Mouse (Mus musculus): ENCODE data around the gene Lmo2. TPM values are rescaled to one million over a fixed set of nuclear protein-coding genes. Genes with fewer than 3 reads are reported as not detected.
"Not testable (repeated sequence)": the region's sequence is repeated elsewhere in the genome, so short reads cannot be mapped to it uniquely, and the experiment has no call there.

Lmo2 gene
- total RNA-seq, 1 experiment from 2014 or later: 30.2 TPM

- no peak for DNase-seq
Measured at GRCm38 (mm10) chr2:103977716-103978115, 19.9 kb downstream of the Lmo2 start.

DNA sequence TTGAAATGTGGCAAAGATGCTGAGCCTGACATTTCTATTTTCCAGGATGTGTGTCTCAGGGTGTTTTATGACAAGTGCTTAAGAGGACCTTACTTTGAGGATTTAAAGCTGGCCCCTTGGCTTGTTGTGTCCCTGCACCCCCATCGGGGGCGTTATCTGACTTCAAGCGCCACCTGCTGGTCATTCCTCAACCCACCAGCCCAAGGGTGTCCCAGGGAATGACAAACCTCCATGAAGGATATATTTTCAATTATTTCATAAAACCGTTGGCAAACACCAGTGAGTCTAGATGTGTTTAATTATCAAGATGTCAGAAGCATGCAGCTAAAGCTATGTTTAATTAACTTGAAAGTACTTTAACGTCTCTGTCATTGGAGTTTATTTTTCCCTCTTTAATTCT, 24.5 kb downstream of the Lmo2 start:
- DNase-seq: peak; percentile 91

DNA sequence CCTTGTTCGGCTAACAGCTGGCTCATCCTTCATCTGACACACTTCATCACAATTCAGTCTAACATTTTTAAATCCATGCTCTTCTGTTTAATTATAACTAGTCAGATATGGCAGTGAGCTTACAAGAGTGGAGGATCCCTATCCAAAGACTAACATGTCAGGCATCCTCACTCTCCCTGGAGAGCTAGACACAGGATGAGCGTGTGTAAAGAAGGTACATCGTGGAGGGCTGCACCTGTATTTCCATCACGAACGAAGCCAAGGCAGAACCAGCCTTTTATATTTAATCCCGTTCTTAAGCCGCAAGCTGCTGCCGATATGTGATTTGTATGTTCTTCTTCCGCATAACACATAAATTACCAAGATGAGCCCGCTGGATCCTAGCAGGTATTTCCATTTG, 25.4 kb downstream of the Lmo2 start:
- no peak for DNase-seq

DNA sequence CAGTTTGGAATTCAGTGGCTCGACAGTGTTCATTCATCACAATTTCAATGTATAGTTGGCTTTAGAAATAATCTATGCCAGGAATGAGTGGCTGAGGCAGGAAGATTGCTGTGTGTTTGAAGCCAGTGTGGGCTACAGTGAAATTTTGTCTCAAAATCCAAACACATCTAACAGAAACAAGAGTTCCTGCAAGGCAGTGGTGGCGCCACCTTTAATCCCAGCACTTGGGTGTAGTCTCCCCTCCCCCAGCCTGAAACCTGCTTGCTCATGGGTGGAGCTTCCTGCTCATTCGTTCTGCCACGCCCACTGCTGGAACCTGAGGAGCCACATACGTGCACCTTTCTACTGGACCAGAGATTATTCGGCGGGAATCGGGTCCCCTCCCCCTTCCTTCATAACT, 29.8 kb downstream of the Lmo2 start:
- not testable (repeated sequence) for DNase-seq

DNA sequence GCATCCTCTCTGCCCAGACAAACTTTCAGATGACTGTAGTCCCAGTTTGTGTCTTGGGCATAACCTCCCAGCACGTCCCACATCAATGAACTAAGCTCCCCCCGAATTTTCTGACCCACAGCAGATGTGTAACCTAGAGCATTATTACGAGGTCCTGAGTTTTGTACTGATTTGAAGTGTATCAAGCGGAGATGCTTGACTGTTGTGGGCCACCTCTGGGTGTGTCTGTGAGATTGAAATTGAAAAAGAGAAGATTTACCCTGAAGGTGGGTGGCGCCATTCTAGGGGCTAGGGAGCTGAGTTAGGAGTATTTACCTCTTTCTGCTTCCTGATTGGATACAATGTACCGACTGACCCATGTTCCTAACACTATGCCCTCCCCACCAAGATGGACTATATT, 31.9 kb downstream of the Lmo2 start:
- no peak for DNase-seq

GRCm38 (mm10) chr2:103991303-103991702, 33.5 kb downstream of the Lmo2 start:
- no peak for DNase-seq

- DNase-seq: no peak
Measured at GRCm38 (mm10) chr2:103992162-103992561, 34.4 kb downstream of the Lmo2 start.

GRCm38 (mm10) chr2:103992618-103993332, 35.0 kb downstream of the Lmo2 start:
- no peak for DNase-seq

- DNase-seq: peak; percentile 36
Measured at GRCm38 (mm10) chr2:104001076-104001475, 43.3 kb downstream of the Lmo2 start.

- no peak for DNase-seq
Measured at GRCm38 (mm10) chr2:104001861-104002260, 44.1 kb downstream of the Lmo2 start.

- DNase-seq: peak; percentile 73
Measured at GRCm38 (mm10) chr2:104002711-104003413, 45.1 kb downstream of the Lmo2 start.

GRCm38 (mm10) chr2:104007793-104008519, 50.2 kb downstream of the Lmo2 start:
- no peak for DNase-seq

DNA sequence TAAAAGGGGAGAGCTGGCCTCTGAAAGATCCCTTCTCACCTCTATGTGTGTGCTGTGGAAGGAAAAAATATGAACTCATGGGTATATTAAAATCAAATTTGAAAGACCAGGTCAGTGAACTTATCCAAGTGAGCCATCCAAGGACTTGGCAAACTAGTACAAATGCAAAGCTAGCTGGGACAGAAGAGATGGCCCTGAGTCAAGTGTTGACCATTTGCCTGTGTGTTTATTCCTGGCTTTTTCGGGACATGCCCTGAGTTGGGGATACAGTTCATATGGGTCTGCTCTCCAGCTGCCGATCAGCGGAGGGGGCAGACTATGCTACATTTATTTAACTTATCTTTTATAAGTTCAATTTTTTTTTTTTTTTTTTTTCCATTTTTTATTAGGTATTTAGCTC, 51.1 kb downstream of the Lmo2 start:
- DNase-seq: not testable (repeated sequence)

DNA sequence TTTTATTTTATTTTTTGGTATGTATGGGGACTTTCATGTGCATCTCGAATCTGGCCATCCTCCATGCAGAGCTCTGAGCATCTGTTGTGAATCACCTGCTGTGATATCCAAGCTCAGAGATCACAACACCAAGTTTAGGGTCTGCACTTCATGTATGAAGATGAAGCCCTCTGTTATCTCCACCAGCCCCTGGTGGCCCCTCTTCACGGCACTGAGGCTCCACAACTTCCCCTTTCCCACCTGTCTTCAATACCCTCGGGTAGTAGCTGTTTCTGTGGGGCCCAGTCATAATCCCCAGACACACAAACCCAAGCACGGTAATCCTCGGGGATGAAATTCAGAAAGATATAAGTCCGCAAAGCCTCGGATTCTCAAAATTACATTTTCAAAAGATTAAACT, 65.3 kb downstream of the Lmo2 start:
- DNase-seq: no peak

- no peak for DNase-seq
Measured at GRCm38 (mm10) chr2:104024656-104025055, 66.9 kb downstream of the Lmo2 start.

- peak; percentile 93 for DNase-seq
Measured at GRCm38 (mm10) chr2:104027458-104028138, 69.8 kb downstream of the Lmo2 start, which contains the start of gene Fbxo3. Fbxo3 (plus strand) TSS chr2:104027721.

DNA sequence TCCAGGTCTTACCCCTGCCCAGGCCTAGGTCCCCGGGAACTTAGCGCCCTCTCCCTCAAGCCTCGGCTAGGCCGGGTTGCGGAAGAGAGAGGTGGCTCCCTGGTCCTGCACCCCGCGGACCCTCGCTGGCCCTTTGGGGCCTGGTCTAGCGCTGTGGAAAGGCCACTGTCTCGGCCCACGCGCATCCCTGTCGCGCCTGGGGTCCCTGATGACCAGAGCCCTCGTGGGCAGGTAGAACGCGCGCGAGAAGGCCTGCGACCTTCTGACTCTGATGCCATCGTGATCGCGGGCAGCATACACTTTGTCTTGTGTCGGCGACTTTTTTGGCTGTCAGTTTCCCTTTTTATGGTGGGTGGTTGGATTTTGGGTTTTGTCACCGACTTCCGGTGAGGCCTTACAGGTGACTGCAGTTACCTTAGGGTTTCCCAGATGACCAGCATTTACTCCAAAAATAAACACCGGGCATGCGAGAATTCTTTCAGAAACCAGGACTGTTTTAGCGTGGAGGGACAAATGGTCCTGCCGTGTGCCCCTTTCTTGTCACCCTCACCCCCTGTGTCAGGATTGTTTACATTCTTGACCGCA, 70.4 kb downstream of the Lmo2 start, which contains the start of gene 4931422A03Rik:
TSS of gene 4931422A03Rik (minus strand) at position 223 of the 585 bp plus-strand sequence.
- DNase-seq: peak; percentile 60

- DNase-seq: no peak
Measured at GRCm38 (mm10) chr2:104029074-104029473, 71.3 kb downstream of the Lmo2 start.

DNA sequence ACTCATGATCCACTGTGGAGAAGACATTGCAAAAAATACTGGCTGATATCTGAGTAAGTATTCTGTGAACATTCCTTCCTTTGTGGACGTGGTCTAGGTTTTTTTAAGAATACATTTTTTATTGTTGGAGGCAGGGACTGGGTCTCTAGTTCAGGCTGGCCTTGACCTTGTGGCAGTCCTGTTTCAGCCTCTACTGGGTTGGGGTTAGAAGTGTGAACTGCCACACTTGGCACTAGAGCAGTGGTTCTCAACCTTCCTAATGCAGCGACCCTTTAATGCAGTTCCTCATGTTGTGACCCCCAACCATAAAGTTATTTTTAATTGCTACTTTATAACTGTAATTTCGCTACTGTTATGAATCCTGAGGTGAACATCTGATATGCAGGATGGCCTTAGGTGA, 72.6 kb downstream of the Lmo2 start:
- no peak for DNase-seq

All from adrenal gland, postnatal 14 days (tissue).